Mouse (Mus musculus) cerebellum, adult (tissue): ENCODE data around the gene Gm10392.

Source experiments
- ATAC-seq: cut with Nextera tagmentation; 2 replicates; pipeline ENCODE4 v1.9.2; 2017; ENCODE audit warnings: mild to moderate bottlenecking, moderate library complexity, mixed read lengths; ENCODE audit not compliant: insufficient number of reproducible peaks, low FRiP score, low TSS enrichment

The Gm10392 gene

GRCm38 (mm10) chr11:77492911-77493332 lies 26.1 kb downstream of the Gm10392 start:
- ATAC-seq, result peak; percentile 69

- no peak for ATAC-seq
These were observed 26.6 kb downstream of the Gm10392 start for GRCm38 (mm10) chr11:77492311-77492871.

GRCm38 (mm10) chr11:77491502-77492291 lies 27.3 kb downstream of the Gm10392 start:
- no peak for ATAC-seq

- no peak for ATAC-seq
These were observed 27.9 kb downstream of the Gm10392 start for GRCm38 (mm10) chr11:77491123-77491501.

- no peak for ATAC-seq
These were observed 28.5 kb downstream of the Gm10392 start for GRCm38 (mm10) chr11:77490451-77490850.

- peak; percentile 52; the same call in 1 of the 2 replicates for ATAC-seq
These were observed 29.3 kb downstream of the Gm10392 start, which contains the start of gene Ankrd13b for GRCm38 (mm10) chr11:77489591-77490235. TSS of gene Ankrd13b (minus strand) at chr11:77489678.

- ATAC-seq, result no peak
These were observed 30.0 kb downstream of the Gm10392 start for GRCm38 (mm10) chr11:77488771-77489581.

GRCm38 (mm10) chr11:77486798-77487197 lies 32.2 kb downstream of the Gm10392 start:
- no peak for ATAC-seq

- no peak for ATAC-seq
These were observed 33.8 kb downstream of the Gm10392 start for GRCm38 (mm10) chr11:77485229-77485628.

GRCm38 (mm10) chr11:77483510-77484255 lies 35.3 kb downstream of the Gm10392 start:
- no peak for ATAC-seq

- ATAC-seq, result no peak
These were observed 36.0 kb downstream of the Gm10392 start for GRCm38 (mm10) chr11:77483043-77483442.

GRCm38 (mm10) chr11:77476895-77477294 lies 42.1 kb downstream of the Gm10392 start:
- no peak for ATAC-seq

- no peak for ATAC-seq
These were observed 42.8 kb downstream of the Gm10392 start for GRCm38 (mm10) chr11:77476216-77476615.

GRCm38 (mm10) chr11:77472775-77473174 lies 46.2 kb downstream of the Gm10392 start:
- no peak for ATAC-seq

- ATAC-seq, result no peak
These were observed 47.6 kb downstream of the Gm10392 start for GRCm38 (mm10) chr11:77471407-77471806.

- no peak for ATAC-seq
These were observed 50.6 kb downstream of the Gm10392 start for GRCm38 (mm10) chr11:77468397-77468796.

- ATAC-seq, result no peak; the same call in 1 of the 2 replicates
These were observed 51.2 kb downstream of the Gm10392 start for GRCm38 (mm10) chr11:77467784-77468183.

- no peak for ATAC-seq
These were observed 51.8 kb downstream of the Gm10392 start for GRCm38 (mm10) chr11:77467157-77467556.
